Mouse (Mus musculus) heart, postnatal 0 days (tissue): ENCODE measurements around the gene Decr2.
A peak's percentile ranks its signal among the peaks of the same experiment; 100 is the strongest.
"Not testable (repeated sequence)": the region's sequence is repeated elsewhere in the genome, so short reads cannot be mapped to it uniquely, and the experiment has no call there.

Experiments
- CTCF ChIP-seq: IDR thresholded peaks from 2 replicates; pipeline ENCODE4 v1.5.1; 2016; ENCODE audit warnings: antibody characterized with exemption, control low read depth, low read depth
- EP300 ChIP-seq: IDR thresholded peaks from 2 replicates; pipeline ENCODE4 v1.6.1; 2016; ENCODE audit warnings: antibody characterized with exemption, low read depth

DNA sequence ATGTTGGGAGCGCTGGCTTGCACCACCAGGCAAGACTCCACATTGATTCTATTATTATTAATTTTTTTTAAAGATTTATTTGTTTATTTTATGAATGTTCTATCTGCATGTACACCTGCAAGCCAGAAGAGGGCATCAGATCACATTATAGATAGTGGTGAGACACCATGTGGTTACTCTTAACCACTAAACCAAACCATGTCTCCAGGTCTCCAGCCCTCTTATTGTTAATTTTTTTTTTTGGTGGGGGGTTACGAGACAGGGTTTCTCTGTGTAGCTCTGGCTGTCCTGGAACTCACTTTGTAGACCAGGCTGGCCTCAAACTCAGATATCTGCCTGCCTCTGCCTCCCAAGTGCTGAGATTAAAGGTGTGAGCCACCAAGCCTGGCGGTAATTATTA lies 9.2 kb upstream of the Decr2 start:
- 0 out of 2 replicates have a peak, but pooled peaks have one; percentile 7 for TF ChIP-seq CTCF
- not testable (repeated sequence) for TF ChIP-seq EP300
